ENCODE assay signal across 7 mouse cellular contexts in the genomic region with DNA sequence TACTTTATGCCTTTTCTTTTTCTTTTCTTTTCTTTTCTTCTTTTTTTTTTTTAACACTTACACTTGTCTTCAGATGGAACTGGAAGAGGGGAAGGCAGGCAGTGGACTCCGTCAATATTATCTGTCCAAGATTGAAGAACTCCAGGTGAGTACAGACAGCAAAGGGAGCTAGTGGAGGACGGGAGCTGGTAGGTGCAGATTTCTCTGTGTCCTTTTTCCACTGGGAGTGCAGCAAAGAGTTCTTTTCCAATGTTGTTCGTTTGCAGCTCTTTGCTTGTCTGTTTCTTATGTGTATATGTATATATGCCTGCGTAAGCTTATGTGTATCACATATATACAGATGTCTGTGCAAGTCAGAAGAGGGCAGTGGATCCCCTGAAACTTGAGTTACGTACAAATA. TPM values are rescaled to one million over a fixed set of nuclear protein-coding genes. Genes with fewer than 3 reads are reported as not detected.
DNase-seq lines count a peak whose midpoint lies in the region; ATAC-seq lines count a peak whose summit lies in the region.

No protein-coding gene starts in this region.

- peaks cover 25% of the 10 kb centered on the region for H3K4me1 ChIP-seq in heart, embryonic 13.5 days
- peaks cover 18% of the 10 kb centered on the region for H3K4me1 ChIP-seq in limb, embryonic 10.5 days
- H3K4me1 ChIP-seq in midbrain, embryonic 15.5 days = peaks cover 23% of the 10 kb centered on the region

- peak overlapping the region; percentile 89 for H3K9ac ChIP-seq in heart, embryonic 13.5 days
- peak overlapping the region; percentile 71 for H3K9ac ChIP-seq in midbrain, embryonic 15.5 days

- peak overlapping the region; percentile 74; the same call in 1 of the 2 replicates for H3K27ac ChIP-seq in heart, embryonic 13.5 days (replicated peaks)
- peak overlapping the region; percentile 91 for H3K27ac ChIP-seq in limb, embryonic 10.5 days
- H3K27ac ChIP-seq in midbrain, embryonic 15.5 days = no peak overlapping the region

- WGBS in heart, embryonic 13.5 days = 55% methylated on average over 5 of the region's 5 CpGs
- 71% methylated on average over 5 of the region's 5 CpGs for WGBS in limb, embryonic 10.5 days
- WGBS in midbrain, embryonic 15.5 days = 77% methylated on average over 5 of the region's 5 CpGs

- peaks cover 68% of the 10 kb centered on the region for H3K36me3 ChIP-seq in heart, embryonic 13.5 days
- H3K36me3 ChIP-seq in limb, embryonic 10.5 days = peaks cover 76% of the 10 kb centered on the region
- H3K36me3 ChIP-seq in midbrain, embryonic 15.5 days (replicated peaks) = peaks cover 20% of the 10 kb centered on the region; the same call in 1 of the 2 replicates

- H3K27me3 ChIP-seq in heart, embryonic 13.5 days (replicated peaks) = no peaks in the 10 kb centered on the region
- H3K27me3 ChIP-seq in limb, embryonic 10.5 days (ENCODE audit: low read depth, poor library complexity, severe bottlenecking) = no peaks in the 10 kb centered on the region
- H3K27me3 ChIP-seq in midbrain, embryonic 15.5 days (replicated peaks) = no peaks in the 10 kb centered on the region

- peak overlapping the region; percentile 99 for H3K4me2 ChIP-seq in heart, embryonic 13.5 days
- H3K4me2 ChIP-seq in midbrain, embryonic 15.5 days = peak overlapping the region; percentile 89

- ATAC-seq in heart, embryonic 13.5 days (ENCODE audit: extremely low read depth, insufficient number of reproducible peaks, low FRiP score, low TSS enrichment) = no peak
- ATAC-seq in midbrain, embryonic 15.5 days (replicated peaks) = no peak
- no peak for ATAC-seq in granulocyte monocyte progenitor cell, adult 5-6 weeks (replicated peaks; ENCODE audit: poor library complexity, severe bottlenecking)

- H3K9me3 ChIP-seq in heart, embryonic 13.5 days = no peaks in the 10 kb centered on the region
- no peaks in the 10 kb centered on the region for H3K9me3 ChIP-seq in limb, embryonic 10.5 days (replicated peaks)
- H3K9me3 ChIP-seq in midbrain, embryonic 15.5 days = no peaks in the 10 kb centered on the region

- H3K4me3 ChIP-seq in heart, embryonic 13.5 days = peak overlapping the region; percentile 80
- H3K4me3 ChIP-seq in limb, embryonic 10.5 days = peak overlapping the region; percentile 89
- peak overlapping the region; percentile 70 for H3K4me3 ChIP-seq in midbrain, embryonic 15.5 days

- peak; percentile 33 for DNase-seq in thymus, postnatal 25 days
- no peak for DNase-seq in thymus, postnatal 10 days (ENCODE audit: low spot score in 2 of 2)
- DNase-seq in limb, embryonic 10.5 days (ENCODE audit: low spot score) = no peak
- DNase-seq in MN1 (ENCODE audit: low spot score) = no peak

RNA-seq across cellular contexts. Expression of a gene that starts 0.8 kb away (rescaled TPM):
- 229 and 256 TPM in 2 replicates for polyA plus RNA-seq in heart, embryonic 13.5 days (2015; fragmentation: Nextera tagmentation; extraction: Ambion mirVana)
- polyA plus RNA-seq in limb, embryonic 10.5 days (2016; fragmentation: Nextera tagmentation; extraction: Ambion mirVana) = 415 and 441 TPM in 2 replicates
- polyA plus RNA-seq in midbrain, embryonic 15.5 days (2015; fragmentation: Nextera tagmentation; extraction: Ambion mirVana) = 297 and 300 TPM in 2 replicates
- 106 and 108 TPM in 2 replicates for total RNA-seq in granulocyte monocyte progenitor cell, adult 5-6 weeks (2014; fragmentation: Nextera tagmentation)
- total RNA-seq in granulocyte monocyte progenitor cell, adult 5-6 weeks (2017) = 108 and 116 TPM in 2 replicates

RNA-seq across cellular contexts. Expression of a gene that starts 0.9 kb away (rescaled TPM):
- 36.6 and 37.4 TPM in 2 replicates for polyA plus RNA-seq in heart, embryonic 13.5 days (2015; fragmentation: Nextera tagmentation; extraction: Ambion mirVana)
- polyA plus RNA-seq in limb, embryonic 10.5 days (2016; fragmentation: Nextera tagmentation; extraction: Ambion mirVana) = 85.6 and 91.1 TPM in 2 replicates
- 33.0 and 34.1 TPM in 2 replicates for polyA plus RNA-seq in midbrain, embryonic 15.5 days (2015; fragmentation: Nextera tagmentation; extraction: Ambion mirVana)
- total RNA-seq in granulocyte monocyte progenitor cell, adult 5-6 weeks (2014; fragmentation: Nextera tagmentation) = 60.5 and 82.1 TPM in 2 replicates
- 157 and 194 TPM in 2 replicates for total RNA-seq in granulocyte monocyte progenitor cell, adult 5-6 weeks (2017)

RNA-seq across cellular contexts. Expression of a gene that starts 16.0 kb away (rescaled TPM):
- polyA plus RNA-seq in heart, embryonic 13.5 days (2015; fragmentation: Nextera tagmentation; extraction: Ambion mirVana) = 17.9 and 20.4 TPM in 2 replicates
- polyA plus RNA-seq in limb, embryonic 10.5 days (2016; fragmentation: Nextera tagmentation; extraction: Ambion mirVana) = 66.4 and 72.6 TPM in 2 replicates
- polyA plus RNA-seq in midbrain, embryonic 15.5 days (2015; fragmentation: Nextera tagmentation; extraction: Ambion mirVana) = 10.9 and 11.5 TPM in 2 replicates
- 76.4 and 91.7 TPM in 2 replicates for total RNA-seq in granulocyte monocyte progenitor cell, adult 5-6 weeks (2014; fragmentation: Nextera tagmentation)
- total RNA-seq in granulocyte monocyte progenitor cell, adult 5-6 weeks (2017) = 200 and 221 TPM in 2 replicates

RNA-seq across cellular contexts. Expression of a gene that starts 19.7 kb away (rescaled TPM):
- 0.06 and 0.13 TPM in 2 replicates for polyA plus RNA-seq in heart, embryonic 13.5 days (2015; fragmentation: Nextera tagmentation; extraction: Ambion mirVana)
- 0.18 and 0.36 TPM in 2 replicates for polyA plus RNA-seq in limb, embryonic 10.5 days (2016; fragmentation: Nextera tagmentation; extraction: Ambion mirVana)
- polyA plus RNA-seq in midbrain, embryonic 15.5 days (2015; fragmentation: Nextera tagmentation; extraction: Ambion mirVana) = 0.12 and 0.20 TPM in 2 replicates
- 1.0 and 2.1 TPM in 2 replicates for total RNA-seq in granulocyte monocyte progenitor cell, adult 5-6 weeks (2014; fragmentation: Nextera tagmentation)
- 1.4 and 1.9 TPM in 2 replicates for total RNA-seq in granulocyte monocyte progenitor cell, adult 5-6 weeks (2017)

RNA-seq across cellular contexts. Expression of a gene that starts 40.0 kb away (rescaled TPM):
- polyA plus RNA-seq in heart, embryonic 13.5 days (2015; fragmentation: Nextera tagmentation; extraction: Ambion mirVana) = 43.5 and 46.7 TPM in 2 replicates
- 94.9 and 108 TPM in 2 replicates for polyA plus RNA-seq in limb, embryonic 10.5 days (2016; fragmentation: Nextera tagmentation; extraction: Ambion mirVana)
- polyA plus RNA-seq in midbrain, embryonic 15.5 days (2015; fragmentation: Nextera tagmentation; extraction: Ambion mirVana) = 89.1 and 93.6 TPM in 2 replicates
- total RNA-seq in granulocyte monocyte progenitor cell, adult 5-6 weeks (2014; fragmentation: Nextera tagmentation) = 51.1 and 55.5 TPM in 2 replicates
- total RNA-seq in granulocyte monocyte progenitor cell, adult 5-6 weeks (2017) = 86.8 and 87.9 TPM in 2 replicates
